Mouse (Mus musculus) ES-Bruce4 (cell line): ENCODE results near the gene Gm10663. TPM values are rescaled to one million over a fixed set of nuclear protein-coding genes. Genes with fewer than 3 reads are reported as not detected.
A peak's percentile ranks its signal among the peaks of the same experiment; 100 is the strongest.

ENCODE experiments used
- H3K27ac ChIP-seq: 2 replicates; pipeline ENCODE4 v1.5.1; 2012; ENCODE audit warnings: low read length, inconsistent platforms; ENCODE audit not compliant: insufficient read depth
- H3K27me3 ChIP-seq: 2 replicates; pipeline ENCODE4 v1.6.1; 2012; ENCODE audit warnings: mild to moderate bottlenecking, low read length, inconsistent platforms; ENCODE audit not compliant: control insufficient read depth, poor library complexity, insufficient read depth, severe bottlenecking
- H3K36me3 ChIP-seq: 2 replicates; pipeline ENCODE4 v1.6.1; 2012; ENCODE audit warnings: inconsistent platforms, mild to moderate bottlenecking, low read length, moderate library complexity; ENCODE audit not compliant: control insufficient read depth, poor library complexity, insufficient read depth, severe bottlenecking
- H3K4me1 ChIP-seq: one replicate; pipeline ENCODE4 v1.8.1; 2011; ENCODE audit warnings: low read length; ENCODE audit not compliant: control insufficient read depth, insufficient read depth
- H3K4me3 ChIP-seq: 2 replicates; pipeline ENCODE4 v1.5.1; 2011; ENCODE audit warnings: low read depth, mild to moderate bottlenecking, low read length
- H3K9ac ChIP-seq: 2 replicates; pipeline ENCODE4 v1.6.1; 2012; ENCODE audit warnings: low read depth, mild to moderate bottlenecking, inconsistent platforms; ENCODE audit not compliant: poor library complexity, severe bottlenecking
- H3K9me3 ChIP-seq: replicated peaks from 2 replicates; pipeline ENCODE4 v1.6.1; 2012; ENCODE audit warnings: mild to moderate bottlenecking, low read length, inconsistent platforms; ENCODE audit not compliant: control insufficient read depth, poor library complexity, insufficient read depth, severe bottlenecking
- CTCF ChIP-seq: IDR thresholded peaks from one replicate; pipeline ENCODE4 v1.8.1; 2011; ENCODE audit warnings: low read depth, low read length
- EP300 ChIP-seq: IDR thresholded peaks from 2 replicates; pipeline ENCODE4 v1.6.1; 2011; ENCODE audit warnings: low read depth, low read length; ENCODE audit not compliant: insufficient read depth
- POLR2A ChIP-seq: IDR thresholded peaks from one replicate; pipeline ENCODE4 v1.8.1; 2011; ENCODE audit warnings: low read length; ENCODE audit not compliant: insufficient read depth
- polyA plus RNA-seq: library from polyadenylated mRNA; stranded (reverse); fragments of >200 nt; gene quantifications from 2 replicates; pipeline ENCODE4 v1.2.4, GENCODE M21; 2011; ENCODE audit warnings: low read depth; ENCODE audit not compliant: missing spikeins, insufficient read depth, insufficient read length

Gm10663 gene
- polyA plus RNA-seq, 1 experiment: not detected

DNA sequence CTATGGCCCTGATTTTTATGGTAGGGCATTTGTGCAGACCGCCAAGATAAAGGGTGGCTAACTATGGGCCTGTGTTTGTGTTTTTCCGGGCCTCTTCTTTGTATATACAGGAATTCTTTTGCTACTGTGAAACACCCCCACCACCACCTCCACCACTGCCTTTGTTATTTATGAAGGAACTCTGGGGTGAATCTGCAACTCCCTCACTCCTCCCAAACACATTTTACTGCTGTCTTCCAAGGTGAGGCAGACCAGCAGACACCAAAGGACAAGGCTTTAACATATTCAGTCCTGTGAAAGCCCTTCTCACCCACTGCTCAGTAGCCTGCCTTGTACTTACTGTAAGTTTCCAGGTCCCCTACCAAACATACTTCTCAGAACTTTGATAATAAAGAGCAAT is 40.7 kb upstream of the Gm10663 start:
- Histone ChIP-seq H3K4me3 (no peak overlapping the region), H3K9me3 (no peaks in the 10 kb centered on the region), H3K27ac (peak overlapping the region; percentile 99)

DNA sequence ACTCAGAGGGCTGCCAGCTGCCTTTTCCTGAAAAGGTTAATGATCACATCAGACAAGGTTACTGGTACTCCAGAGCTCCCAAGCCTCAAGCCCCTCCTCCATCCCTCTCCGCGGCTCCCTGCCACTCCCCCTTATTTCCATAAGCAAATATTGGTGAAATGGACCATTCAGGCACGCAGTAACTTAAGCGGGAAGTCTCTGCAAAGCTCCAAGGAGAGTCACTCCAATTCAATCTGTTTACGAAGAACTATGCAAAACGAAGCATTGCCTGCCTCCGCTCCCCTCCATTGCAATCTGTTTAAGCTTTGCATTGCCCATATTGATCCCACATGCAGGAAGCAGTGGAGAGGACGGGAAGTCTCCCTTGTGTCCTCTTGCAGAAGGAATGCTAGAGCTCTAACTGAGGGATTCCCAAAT is 37.7 kb upstream of the Gm10663 start, which contains the start of gene Apela:
TSS of gene Apela (minus strand) at position 220 of the 417 bp plus-strand sequence.
- Histone ChIP-seq H3K4me1 (no peaks in the 10 kb centered on the region), H3K36me3 (peaks cover 5% of the 10 kb centered on the region; the same call in 1 of the 2 replicates), H3K27ac (peak within 1 kb of the TSS; percentile 92), H3K27me3 (no peaks in the 10 kb centered on the region), H3K4me3 (peak within 1 kb of the TSS; percentile 79), H3K9ac (peak within 1 kb of the TSS; percentile 95), H3K9me3 (no peaks in the 10 kb centered on the region)
- TF ChIP-seq POLR2A: peak; percentile 22
- TF ChIP-seq CTCF: no peak
- TF ChIP-seq EP300: peak; percentile 71

More for the DNA sequence above, 40.7 kb upstream of the Gm10663 start:
- Histone ChIP-seq H3K27me3 (no peaks in the 10 kb centered on the region), H3K4me1 (no peaks in the 10 kb centered on the region), H3K9ac (peak overlapping the region; percentile 95), H3K36me3 (peaks cover 5% of the 10 kb centered on the region; the same call in 1 of the 2 replicates)
- TF ChIP-seq CTCF (no peak), EP300 (no peak), POLR2A (no peak)

- Histone ChIP-seq H3K4me3 (peak overlapping the region; percentile 43), H3K9me3 (no peaks in the 10 kb centered on the region), H3K36me3 (no peaks in the 10 kb centered on the region), H3K27me3 (no peaks in the 10 kb centered on the region), H3K27ac (peak overlapping the region; percentile 100), H3K4me1 (peaks cover 7% of the 10 kb centered on the region), H3K9ac (peak overlapping the region; percentile 71)
- TF ChIP-seq CTCF (no peak), EP300 (peak; percentile 95)
These were observed 28.3 kb upstream of the Gm10663 start for GRCm38 (mm10) chr8:65046565-65046964.

DNA sequence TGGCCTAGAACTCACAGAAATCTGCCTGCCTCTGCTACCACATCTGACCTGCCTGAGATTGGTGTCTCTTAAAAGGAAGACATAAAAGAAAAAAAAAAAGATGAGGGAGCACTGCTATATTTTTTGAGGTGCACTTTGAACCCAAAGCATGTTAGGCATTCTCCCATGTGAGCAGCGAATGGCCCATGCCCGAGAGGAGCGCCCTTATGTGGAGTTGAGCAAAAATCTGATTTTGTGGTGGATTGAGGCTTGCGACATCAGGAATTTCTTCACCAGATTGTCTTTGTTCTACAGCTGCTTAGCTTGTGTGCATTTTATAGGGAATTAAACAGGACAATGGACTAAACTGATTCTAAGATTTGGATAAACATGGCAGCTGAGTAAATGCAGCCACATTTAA is 27.6 kb upstream of the Gm10663 start:
- Histone ChIP-seq H3K4me1 (peaks cover 7% of the 10 kb centered on the region), H3K4me3 (no peak overlapping the region), H3K9ac (no peak overlapping the region), H3K9me3 (no peaks in the 10 kb centered on the region), H3K36me3 (no peaks in the 10 kb centered on the region), H3K27ac (peak overlapping the region; percentile 100), H3K27me3 (no peaks in the 10 kb centered on the region)
- TF ChIP-seq CTCF (no peak), POLR2A (no peak), EP300 (no peak)

GRCm38 (mm10) chr8:65047801-65048200 is 27.0 kb upstream of the Gm10663 start:
- Histone ChIP-seq H3K27ac (peak overlapping the region; percentile 100), H3K27me3 (no peaks in the 10 kb centered on the region)

GRCm38 (mm10) chr8:65053554-65053953 is 21.3 kb upstream of the Gm10663 start:
- TF ChIP-seq EP300 (no peak), CTCF (no peak), POLR2A (no peak)
- Histone ChIP-seq H3K27ac (peak overlapping the region; percentile 2; the same call in 1 of the 2 replicates), H3K9me3 (no peaks in the 10 kb centered on the region), H3K4me1 (peaks cover 3% of the 10 kb centered on the region), H3K4me3 (no peak overlapping the region), H3K36me3 (no peaks in the 10 kb centered on the region), H3K9ac (no peak overlapping the region), H3K27me3 (no peaks in the 10 kb centered on the region)

More at GRCm38 (mm10) chr8:65047801-65048200, 27.0 kb upstream of the Gm10663 start:
- Histone ChIP-seq H3K36me3 (no peaks in the 10 kb centered on the region), H3K4me3 (no peak overlapping the region), H3K9ac (no peak overlapping the region), H3K9me3 (no peaks in the 10 kb centered on the region), H3K4me1 (peaks cover 7% of the 10 kb centered on the region)
- TF ChIP-seq EP300: no peak
- no peak for TF ChIP-seq CTCF
- TF ChIP-seq POLR2A: no peak
